Mouse (Mus musculus): ENCODE measurements around the gene Gm13539.
"Not testable (repeated sequence)": the region's sequence is repeated elsewhere in the genome, so short reads cannot be mapped to it uniquely, and the experiment has no call there.

DNA sequence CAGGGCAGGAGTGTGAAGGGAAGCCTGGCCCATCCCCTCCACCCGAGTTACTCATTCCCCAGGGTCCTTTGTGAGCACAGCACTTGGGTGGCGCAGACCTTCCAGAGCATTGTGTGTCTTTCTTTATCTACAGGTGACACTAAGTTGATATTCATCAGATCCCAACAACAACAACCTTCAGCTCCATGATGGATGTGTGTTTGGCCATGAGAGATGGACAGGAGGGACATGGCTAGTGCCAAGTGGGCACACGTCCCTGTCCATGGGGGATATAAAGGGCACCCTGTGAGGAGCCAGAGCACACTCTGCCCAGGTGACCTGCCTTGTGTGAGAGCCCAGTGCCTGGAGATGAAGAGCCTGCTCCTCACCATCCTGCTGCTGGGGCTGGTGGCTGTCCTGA lies 45.3 kb upstream of the Gm13539 start, which contains the start of gene Obp2b:
- TF ChIP-seq POLR2A (IDR thresholded peaks at IDR 0.05; ENCODE audit: insufficient read depth, low read length); EP300 (IDR thresholded peaks at IDR 0.05; ENCODE audit: insufficient read depth, low read depth, low read length): not testable (repeated sequence)
